Mouse (Mus musculus) CH12.LX (cell line): ENCODE data around the gene BC049762.

Source experiments
- BHLHE40 ChIP-seq: IDR thresholded peaks from 2 replicates; pipeline ENCODE4 v1.6.1; 2011; ENCODE audit warnings: mild to moderate bottlenecking, low read depth, low read length, improper control_type of control experiment
- CHD2 ChIP-seq: IDR thresholded peaks from 2 replicates; pipeline ENCODE4 v1.6.1; 2011; ENCODE audit warnings: low read length, improper control_type of control experiment
- CTCF ChIP-seq, 2 experiments: IDR thresholded peaks in 1 of 2; conservative IDR thresholded peaks in 1 of 2; 2 replicates each; pipeline ENCODE4 v1.5.1; 2011 to 2012; ENCODE audit warnings: low read depth in 2 of 2, low read length in 2 of 2, improper control_type of control experiment in 1 of 2, inconsistent platforms in 1 of 2, mild to moderate bottlenecking in 1 of 2, moderate library complexity in 1 of 2
- E2F4 ChIP-seq: IDR thresholded peaks from 2 replicates; pipeline ENCODE4 v1.6.1; 2011; ENCODE audit warnings: low read depth, low read length, improper control_type of control experiment; ENCODE audit not compliant: insufficient replicate concordance
- EP300 ChIP-seq: IDR thresholded peaks from 2 replicates; pipeline ENCODE4 v1.6.1; 2011; ENCODE audit warnings: low read length, improper control_type of control experiment
- HCFC1 ChIP-seq: IDR thresholded peaks from 2 replicates; pipeline ENCODE4 v1.6.1; 2012; ENCODE audit warnings: low read depth, mild to moderate bottlenecking, inconsistent platforms, low read length, improper control_type of control experiment
- MAFK ChIP-seq: IDR thresholded peaks from 2 replicates; pipeline ENCODE4 v1.6.1; 2011; ENCODE audit warnings: low read length, improper control_type of control experiment; ENCODE audit not compliant: insufficient replicate concordance
- MAX ChIP-seq: IDR thresholded peaks from 2 replicates; pipeline ENCODE4 v1.6.1; 2011; ENCODE audit warnings: low read length, improper control_type of control experiment
- MXI1 ChIP-seq: IDR thresholded peaks from 2 replicates; pipeline ENCODE4 v1.6.1; 2011; ENCODE audit warnings: mild to moderate bottlenecking, low read depth, low read length, improper control_type of control experiment
- POLR2A ChIP-seq: IDR thresholded peaks from 2 replicates; pipeline ENCODE4 v1.6.1; 2011; ENCODE audit warnings: low read depth, mild to moderate bottlenecking, improper control_type of control experiment, low read length
- TBP ChIP-seq: conservative IDR thresholded peaks from 2 replicates; pipeline ENCODE4 v1.6.1; 2011; ENCODE audit warnings: low read depth, low read length, improper control_type of control experiment
- TCF12 ChIP-seq: IDR thresholded peaks from 2 replicates; pipeline ENCODE4 v1.6.1; 2014; ENCODE audit warnings: low read depth, mild to moderate bottlenecking, inconsistent platforms, low read length, improper control_type of control experiment
- USF1 ChIP-seq: IDR thresholded peaks from 2 replicates; pipeline ENCODE4 v1.6.1; 2014; ENCODE audit warnings: low read depth, mild to moderate bottlenecking, inconsistent platforms, low read length, improper control_type of control experiment
- USF2 ChIP-seq: conservative IDR thresholded peaks from 2 replicates; pipeline ENCODE4 v1.6.1; 2011; ENCODE audit warnings: low read depth, low read length, improper control_type of control experiment

- TF ChIP-seq MAX (peak; percentile 92), EP300 (peak; percentile 57), CTCF (conservative IDR thresholded peaks at IDR 0.05 in 1 of 2, IDR thresholded peaks at IDR 0.05 in 1 of 2; ENCODE audit: low read depth in 2 of 2, low read length in 2 of 2) (no peak), BHLHE40 (peak; percentile 99), USF2 (no peak; the same call in 1 of the 2 replicates), POLR2A (no peak; the same call in none of the 2 replicates), E2F4 (no peak), MAFK (peak; percentile 64; the same call in 1 of the 2 replicates), HCFC1 (0 out of 2 replicates have a peak, but pooled peaks have one; percentile 21), MXI1 (peak; percentile 97), TCF12 (0 out of 2 replicates have a peak, but pooled peaks have one; percentile 38), TBP (peak; percentile 53), USF1 (no peak), CHD2 (peak; percentile 85)
Measured at GRCm38 (mm10) chr11:51264352-51264751, 1.5 kb upstream of the BC049762 start.
